Mouse (Mus musculus) retina, postnatal 7 days (tissue): ENCODE measurements around the gene Cacna2d4.

Experiments
- DNase-seq: peaks from one replicate; pipeline ENCODE4 v3.0.0-alpha.2; 2012; ENCODE audit warnings: low read depth, low spot score

The Cacna2d4 gene

GRCm38 (mm10) chr6:119310176-119310575 is 73.8 kb downstream of the Cacna2d4 start:
- no peak for DNase-seq

DNA sequence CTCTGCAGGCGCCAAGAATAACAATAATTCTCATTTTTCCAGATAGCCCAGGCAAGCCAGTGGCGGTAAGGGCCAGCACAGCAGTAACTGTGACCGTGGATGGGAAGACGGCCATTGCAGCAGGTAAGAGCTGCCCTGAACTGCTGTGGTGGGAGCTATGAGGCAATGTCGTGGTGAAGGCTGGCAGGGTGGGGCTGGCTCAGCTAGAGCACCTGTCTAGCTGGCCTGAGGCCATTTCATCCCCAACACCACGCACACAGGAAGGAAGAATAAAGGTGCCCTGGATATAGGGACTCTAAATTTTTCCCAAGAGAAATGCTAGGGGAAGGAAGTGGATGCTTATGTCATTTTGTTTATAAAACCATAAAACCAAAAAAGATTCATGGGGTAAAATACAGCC is 76.1 kb downstream of the Cacna2d4 start:
- no peak for DNase-seq

DNA sequence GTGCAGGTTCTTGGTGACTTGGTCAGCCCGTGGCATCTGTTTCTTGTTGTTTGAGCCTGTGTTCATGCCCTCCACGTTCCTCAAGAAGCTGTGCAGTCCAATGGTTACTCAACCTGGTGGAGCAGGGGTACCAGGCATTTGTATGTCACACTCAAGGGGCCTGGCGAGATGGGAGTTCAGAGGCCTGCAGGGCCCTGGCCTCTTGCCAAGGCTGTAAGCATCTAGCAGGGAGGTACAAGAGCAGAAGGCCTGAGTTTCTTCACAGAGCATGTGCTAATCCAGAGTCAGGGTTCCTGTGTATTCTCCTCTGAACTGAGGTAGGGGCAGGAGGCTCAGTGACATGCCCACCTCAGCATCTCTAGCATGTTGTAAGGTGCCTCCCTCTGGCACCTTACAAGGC is 76.8 kb downstream of the Cacna2d4 start:
- no peak for DNase-seq

DNA sequence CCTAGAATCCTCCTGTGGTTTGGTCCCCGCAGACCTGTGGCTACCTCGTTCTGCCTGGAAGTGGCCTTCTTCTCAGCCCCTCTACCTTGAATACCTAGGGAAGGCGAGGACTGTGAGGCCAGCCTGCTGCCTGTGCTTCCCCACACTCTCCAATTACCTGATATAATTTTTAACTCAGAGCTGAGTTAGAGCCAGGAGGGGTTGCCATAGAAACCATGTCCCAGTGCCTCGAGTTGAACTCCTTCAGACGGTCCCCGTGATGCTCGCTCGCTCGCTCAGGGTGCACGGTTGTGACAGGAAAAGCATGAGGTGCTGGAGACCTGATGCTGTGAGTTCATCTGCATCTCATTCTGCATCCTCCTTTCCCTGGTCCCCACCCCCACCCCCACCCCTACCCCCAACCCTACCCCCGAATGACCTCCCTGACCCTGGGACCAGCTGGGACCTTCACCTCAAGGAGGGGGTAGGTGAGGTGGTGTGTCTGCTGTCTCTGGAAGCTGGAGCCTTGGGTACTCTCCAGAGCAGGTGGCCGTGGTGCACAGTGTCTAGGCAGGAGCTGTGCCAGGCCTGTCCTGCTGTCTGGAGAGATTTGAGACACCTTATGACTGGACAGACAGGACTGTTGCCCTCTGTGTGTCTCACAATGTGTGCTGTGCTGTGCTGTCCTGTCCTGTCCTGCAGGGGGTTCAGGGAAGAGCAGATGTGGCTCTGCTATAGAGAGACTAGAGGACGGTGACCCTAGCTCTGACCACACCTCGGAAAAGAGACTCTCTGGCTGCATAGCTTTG is 77.5 kb downstream of the Cacna2d4 start:
- DNase-seq, result no peak

- no peak for DNase-seq
Measured at GRCm38 (mm10) chr6:119314751-119315476, 78.6 kb downstream of the Cacna2d4 start.

- no peak for DNase-seq
Measured at GRCm38 (mm10) chr6:119318732-119319131, 82.4 kb downstream of the Cacna2d4 start.

- no peak for DNase-seq
Measured at GRCm38 (mm10) chr6:119319358-119319757, 83.0 kb downstream of the Cacna2d4 start.

GRCm38 (mm10) chr6:119320481-119320880 is 84.2 kb downstream of the Cacna2d4 start:
- DNase-seq, result no peak

DNA sequence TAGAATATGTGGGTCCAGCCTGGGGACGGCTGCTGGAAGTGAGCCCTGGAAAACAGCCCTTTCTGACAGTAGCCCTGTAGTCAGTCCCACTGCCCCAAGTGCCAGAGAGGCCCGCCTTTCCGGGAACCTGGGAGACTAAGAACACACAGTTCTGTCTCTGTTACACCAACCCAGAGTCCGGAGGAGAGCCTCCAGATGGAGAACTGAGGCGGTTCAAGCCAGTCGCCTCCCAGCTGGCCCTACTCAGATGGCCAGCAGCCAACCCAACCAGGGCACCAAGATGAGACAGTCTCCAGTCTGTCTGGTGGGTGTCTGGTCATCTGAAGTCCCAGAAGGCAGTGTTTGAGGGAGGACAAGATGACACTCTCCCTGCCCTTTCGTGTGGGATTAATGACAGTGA is 85.4 kb downstream of the Cacna2d4 start:
- DNase-seq, result no peak

DNA sequence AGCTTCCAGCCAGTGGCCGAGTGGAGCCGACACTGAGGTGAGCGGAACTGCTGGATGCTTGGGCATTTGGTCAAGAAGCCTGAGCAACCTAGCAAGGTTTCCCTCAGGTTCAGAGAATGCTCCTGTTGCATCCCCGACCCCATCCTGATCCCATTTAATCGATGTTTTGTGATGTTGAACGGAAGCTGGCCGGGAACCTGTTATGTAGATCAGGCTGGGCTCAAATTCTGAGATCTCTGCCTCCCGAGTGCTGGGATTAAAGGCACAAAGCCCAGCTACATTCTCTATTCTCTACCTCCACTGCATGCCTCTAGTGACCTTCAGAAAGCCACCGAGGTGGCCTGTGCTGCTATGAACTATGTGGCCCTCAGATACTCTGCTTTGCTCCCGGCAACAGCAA is 88.5 kb downstream of the Cacna2d4 start:
- DNase-seq, result no peak

- DNase-seq, result no peak
Measured at GRCm38 (mm10) chr6:119325978-119326377, 89.7 kb downstream of the Cacna2d4 start.

- DNase-seq, result no peak
Measured at GRCm38 (mm10) chr6:119326541-119326940, 90.2 kb downstream of the Cacna2d4 start.

GRCm38 (mm10) chr6:119328521-119329115 is 92.3 kb downstream of the Cacna2d4 start:
- no peak for DNase-seq

- peak; percentile 88 for DNase-seq
Measured at GRCm38 (mm10) chr6:119329215-119329714, 92.9 kb downstream of the Cacna2d4 start.

- DNase-seq, result no peak
Measured at GRCm38 (mm10) chr6:119329936-119330335, 93.6 kb downstream of the Cacna2d4 start.

- peak; percentile 47 for DNase-seq
Measured at GRCm38 (mm10) chr6:119330506-119330905, 94.2 kb downstream of the Cacna2d4 start, which contains the start of gene Lrtm2. Gene Lrtm2, minus strand, starts transcription at chr6:119330766.

- no peak for DNase-seq
Measured at GRCm38 (mm10) chr6:119332111-119332510, 95.8 kb downstream of the Cacna2d4 start.

GRCm38 (mm10) chr6:119333202-119333601 is 96.9 kb downstream of the Cacna2d4 start:
- no peak for DNase-seq

- no peak for DNase-seq
Measured at GRCm38 (mm10) chr6:119333831-119334230, 97.5 kb downstream of the Cacna2d4 start.

GRCm38 (mm10) chr6:119336124-119336523 is 99.8 kb downstream of the Cacna2d4 start:
- DNase-seq, result no peak

DNA sequence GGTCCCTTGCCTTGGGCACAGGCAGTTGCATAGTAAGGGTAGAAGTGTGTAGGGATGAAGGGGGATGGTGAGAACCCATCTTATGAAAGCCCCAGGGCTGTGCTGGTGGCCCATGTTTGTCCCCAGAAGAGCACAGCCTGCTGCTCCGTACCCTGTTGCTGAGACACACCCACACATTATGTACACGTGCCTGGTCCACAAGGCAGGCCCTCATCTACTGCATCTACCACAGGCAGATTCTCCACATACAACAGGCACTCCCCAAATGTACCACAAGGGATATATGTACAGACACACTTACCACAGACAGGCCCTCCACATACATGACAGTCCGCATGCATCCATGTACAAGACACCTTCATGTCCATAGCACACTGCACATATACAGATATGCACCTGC is 101.0 kb downstream of the Cacna2d4 start:
- DNase-seq, result no peak
